Mouse (Mus musculus): ENCODE results near the gene Bmi1.

- TF ChIP-seq EP300 (IDR thresholded peaks at IDR 0.05; ENCODE audit: insufficient read depth, low read depth, low read length): no peak
- no peak for TF ChIP-seq CTCF (IDR thresholded peaks at IDR 0.05; ENCODE audit: low read depth, low read length)
- no peak for TF ChIP-seq POLR2A (IDR thresholded peaks at IDR 0.05; ENCODE audit: insufficient read depth, low read length)
Observed at GRCm38 (mm10) chr2:18718521-18718920, 41.7 kb downstream of the Bmi1 start.
